Mouse (Mus musculus) yolk sac, embryonic 10.5 days (tissue): ENCODE results near the gene Golph3l.
"Not testable (repeated sequence)": the region's sequence is repeated elsewhere in the genome, so short reads cannot be mapped to it uniquely, and the experiment has no call there.

Experiments used
- DNase-seq: peaks from one replicate; pipeline ENCODE4 v3.0.0-alpha.2; 2017; ENCODE audit warnings: low spot score

Gene Golph3l

GRCm38 (mm10) chr3:95588604-95589086 lies at the start of gene Golph3l:
Gene Golph3l (plus strand): TSS chr3:95588934.
- peak; percentile 95 for DNase-seq

- DNase-seq = no peak
These were observed 49.8 kb upstream of the Golph3l start for GRCm38 (mm10) chr3:95538936-95539335.

DNA sequence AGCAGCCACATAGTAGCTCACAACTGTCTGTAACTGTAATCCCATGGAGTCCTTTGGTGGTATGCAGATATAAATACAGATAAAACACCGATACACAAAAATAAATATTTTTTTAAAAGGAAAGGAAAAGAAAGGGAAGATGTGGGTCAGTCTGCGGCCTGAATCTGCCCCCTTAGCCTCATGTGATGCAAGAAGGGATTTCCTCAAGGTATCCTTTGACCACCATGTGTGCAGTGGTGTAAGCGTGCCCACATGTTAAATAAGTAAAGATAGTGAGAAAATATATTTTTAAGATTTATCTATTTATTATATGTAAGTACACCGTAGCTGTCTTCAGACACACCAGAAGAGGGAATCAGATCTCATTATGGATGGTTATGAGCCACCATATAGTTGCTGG lies 48.9 kb upstream of the Golph3l start:
- DNase-seq = no peak

GRCm38 (mm10) chr3:95541186-95541585 lies 47.5 kb upstream of the Golph3l start:
- not testable (repeated sequence) for DNase-seq

DNA sequence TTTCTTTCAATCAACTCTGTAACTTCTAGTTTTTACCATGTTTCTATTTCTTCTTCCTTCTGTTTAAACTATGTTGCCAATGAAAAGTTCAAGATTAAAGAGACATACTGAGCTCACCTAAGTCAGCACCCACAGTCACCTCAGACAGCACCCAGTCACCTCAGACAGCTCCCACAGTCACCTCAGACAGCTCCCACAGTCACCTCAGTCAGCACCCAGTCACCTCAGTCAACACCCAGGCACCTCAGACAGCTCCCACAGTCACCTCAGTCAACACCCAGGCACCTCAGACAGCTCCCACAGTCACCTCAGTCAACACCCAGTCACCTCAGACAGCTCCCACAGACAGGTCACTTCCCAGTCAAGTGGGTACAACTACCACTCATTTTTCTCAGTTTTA lies 46.6 kb upstream of the Golph3l start:
- DNase-seq = no peak

- no peak for DNase-seq
These were observed 45.8 kb upstream of the Golph3l start for GRCm38 (mm10) chr3:95542981-95543380.

DNA sequence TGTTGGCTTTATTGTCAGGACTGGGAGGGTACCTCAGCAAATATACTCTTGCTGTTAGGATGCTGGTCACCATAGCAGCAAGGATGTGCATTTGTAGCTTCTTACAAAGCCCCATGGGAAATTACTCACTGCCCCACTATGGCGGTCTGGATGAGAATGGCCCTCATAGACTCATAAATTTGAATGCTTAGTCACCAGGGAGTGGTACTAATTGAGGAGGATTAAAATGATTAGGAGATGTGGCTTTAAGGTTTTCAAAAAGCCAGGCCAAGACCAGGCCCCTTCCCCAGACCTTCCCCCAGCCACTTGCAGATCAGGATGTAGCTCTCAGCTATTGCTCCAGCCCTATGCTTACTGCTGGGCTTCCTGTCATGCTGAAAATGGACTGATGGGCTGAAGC lies 38.6 kb upstream of the Golph3l start:
- no peak for DNase-seq

DNA sequence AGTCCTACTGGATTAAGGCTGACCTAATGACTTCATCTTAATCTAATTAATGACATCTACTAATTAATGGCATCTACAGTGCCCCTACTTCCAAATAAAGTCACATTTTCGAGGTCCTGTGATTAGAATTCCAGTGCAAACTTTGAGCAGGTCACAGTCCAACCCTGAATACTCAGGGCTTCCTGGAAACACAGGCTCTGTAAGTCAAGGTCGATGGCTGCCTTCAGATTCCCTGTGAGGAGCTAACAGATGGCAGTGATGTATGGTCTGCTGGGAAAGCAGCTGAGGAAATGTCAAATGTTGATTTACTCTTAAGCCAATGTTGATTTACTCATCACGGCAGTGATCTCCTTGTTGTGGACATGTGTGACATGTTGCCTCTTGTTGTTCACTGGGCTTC lies 34.7 kb upstream of the Golph3l start:
- peak; percentile 28 for DNase-seq

DNA sequence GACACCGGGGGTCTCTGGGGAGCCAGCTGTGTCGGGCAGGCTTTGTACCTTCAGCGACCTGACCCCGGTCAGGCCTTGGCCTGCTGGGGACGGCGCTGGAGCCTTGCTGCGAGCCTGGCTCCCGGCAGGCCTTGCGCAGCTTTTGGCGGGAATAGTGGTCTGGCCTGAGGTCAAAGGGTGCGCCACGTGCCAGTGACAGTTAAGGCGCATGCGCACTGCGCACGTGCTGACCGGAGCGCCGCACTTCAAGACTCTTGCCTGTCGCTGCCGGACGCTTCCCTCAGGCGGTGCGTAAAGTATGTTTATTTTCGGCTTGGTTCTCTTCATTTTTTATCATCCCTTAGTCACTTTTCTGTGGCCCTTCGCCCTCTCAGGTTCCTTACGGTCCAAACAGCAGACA lies 29.3 kb upstream of the Golph3l start, which contains the start of gene Hormad1:
Gene Hormad1 (plus strand): TSS at position 241 of the 400 bp plus-strand sequence.
- DNase-seq = no peak

- DNase-seq = no peak
These were observed 28.0 kb upstream of the Golph3l start for GRCm38 (mm10) chr3:95560738-95561137.

DNA sequence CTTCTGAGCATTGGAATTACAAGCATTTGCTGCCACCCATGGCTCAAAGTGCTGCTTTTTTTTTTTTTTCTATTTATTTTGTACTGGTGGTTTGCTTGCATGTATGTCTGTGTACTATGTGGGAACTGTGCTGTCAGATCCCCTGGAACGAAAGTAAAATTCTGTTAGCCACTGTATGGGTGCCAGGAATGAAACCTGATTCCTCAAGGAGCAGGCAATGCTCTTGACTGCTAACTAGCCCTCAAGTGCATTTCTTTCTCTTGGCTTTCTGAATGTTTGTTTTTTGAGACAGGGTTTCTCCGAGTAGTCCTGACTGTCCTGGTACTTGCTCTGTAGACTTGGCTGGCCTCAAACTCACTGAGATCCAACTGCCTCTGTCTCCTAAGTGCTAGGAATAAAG lies 26.9 kb upstream of the Golph3l start:
- no peak for DNase-seq

DNA sequence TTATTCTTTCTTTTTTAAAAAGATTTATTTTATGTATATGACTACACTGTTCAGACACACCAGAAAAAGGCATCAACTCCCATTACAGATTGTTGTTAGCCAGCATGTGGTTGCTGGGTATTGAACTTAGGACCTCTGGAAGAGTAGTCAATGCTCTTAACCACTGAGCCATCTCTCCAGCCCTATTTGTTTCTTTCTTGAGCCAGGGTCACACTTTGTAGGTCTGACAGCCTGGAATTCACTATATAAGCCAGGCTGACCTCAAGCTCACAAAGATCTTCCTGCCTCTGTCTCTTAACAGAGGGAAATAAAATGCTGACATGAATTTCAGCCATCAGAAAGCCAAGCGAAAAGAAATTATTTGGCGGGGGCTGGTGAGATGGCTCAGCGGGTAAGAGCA lies 19.1 kb upstream of the Golph3l start:
- DNase-seq = no peak

GRCm38 (mm10) chr3:95587754-95588603 lies 755 bp upstream of the Golph3l start:
- no peak for DNase-seq

DNA sequence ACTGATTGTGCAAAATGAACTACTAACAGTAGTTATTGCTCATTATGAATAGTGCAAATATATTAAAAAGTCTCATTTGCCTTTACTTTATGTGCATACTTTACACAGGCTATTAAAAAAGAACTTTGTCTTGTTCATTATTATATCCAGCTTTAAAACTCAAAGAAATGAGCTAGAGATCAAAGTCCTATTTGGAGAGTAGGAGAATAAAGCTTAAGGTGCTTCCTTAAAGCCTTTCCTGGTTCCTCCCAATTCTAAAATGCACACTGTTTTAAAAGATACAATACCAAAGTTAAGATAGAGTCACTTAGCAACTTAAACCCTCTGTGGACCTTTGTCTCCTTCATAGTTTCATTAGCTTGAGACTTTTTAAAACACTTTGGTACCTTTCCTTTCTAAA lies 10.0 kb downstream of the Golph3l start:
- DNase-seq = no peak

DNA sequence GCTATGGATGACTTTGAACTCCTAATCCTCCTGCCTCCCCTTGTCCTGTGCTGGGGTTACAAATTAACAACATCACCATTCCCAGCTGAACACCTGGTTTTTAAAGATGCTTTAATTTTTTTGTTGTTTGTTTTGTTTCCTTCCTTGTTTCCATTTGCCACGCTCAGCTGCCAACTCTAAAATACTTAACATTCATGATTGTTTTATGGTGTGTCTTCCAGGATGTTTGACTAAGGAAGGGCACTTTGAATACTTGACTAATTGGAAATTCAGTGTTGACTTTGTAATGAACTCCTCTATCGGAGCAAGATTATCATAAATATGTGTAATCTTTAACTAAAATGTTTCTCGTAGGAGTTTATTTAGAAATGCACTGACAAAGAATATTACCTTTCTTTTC lies 12.6 kb downstream of the Golph3l start:
- DNase-seq = no peak

DNA sequence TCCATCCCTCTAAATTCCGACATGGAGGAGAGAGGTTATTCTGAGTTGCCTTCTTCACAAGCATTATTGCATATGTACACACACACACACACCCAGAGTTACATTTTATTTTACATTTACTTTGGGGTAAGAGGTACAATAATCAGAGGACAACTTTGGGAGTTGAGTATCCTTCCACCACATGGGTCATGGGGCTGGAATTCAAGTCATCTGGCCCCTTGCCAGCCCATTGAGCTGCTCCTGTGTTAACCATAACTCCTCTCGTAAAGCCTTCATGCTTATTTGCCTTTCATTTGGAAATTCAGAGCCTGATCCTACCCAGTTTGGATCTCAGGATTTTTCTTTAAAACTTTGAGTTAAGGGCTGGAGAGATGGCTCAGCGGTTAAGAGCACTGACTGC lies 17.4 kb downstream of the Golph3l start:
- no peak for DNase-seq

DNA sequence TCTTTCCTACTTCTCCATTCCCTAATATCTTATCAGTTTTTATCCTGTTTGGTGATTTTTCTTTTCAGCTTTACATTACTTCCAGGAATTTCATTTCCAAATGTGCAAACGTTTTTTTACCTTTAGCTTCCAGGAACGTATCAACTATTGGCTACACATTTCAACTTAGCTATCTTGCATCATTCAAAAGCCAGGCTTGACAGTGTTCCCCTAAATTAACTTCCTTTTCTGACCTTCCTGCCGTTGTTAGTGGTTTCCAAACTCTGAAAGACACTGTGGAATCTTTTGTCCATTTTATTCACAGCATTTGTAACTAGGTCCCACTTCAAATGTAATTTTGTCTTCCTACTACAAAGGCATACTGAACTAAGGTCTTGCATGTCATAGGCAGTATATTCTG lies 20.5 kb downstream of the Golph3l start:
- no peak for DNase-seq

DNA sequence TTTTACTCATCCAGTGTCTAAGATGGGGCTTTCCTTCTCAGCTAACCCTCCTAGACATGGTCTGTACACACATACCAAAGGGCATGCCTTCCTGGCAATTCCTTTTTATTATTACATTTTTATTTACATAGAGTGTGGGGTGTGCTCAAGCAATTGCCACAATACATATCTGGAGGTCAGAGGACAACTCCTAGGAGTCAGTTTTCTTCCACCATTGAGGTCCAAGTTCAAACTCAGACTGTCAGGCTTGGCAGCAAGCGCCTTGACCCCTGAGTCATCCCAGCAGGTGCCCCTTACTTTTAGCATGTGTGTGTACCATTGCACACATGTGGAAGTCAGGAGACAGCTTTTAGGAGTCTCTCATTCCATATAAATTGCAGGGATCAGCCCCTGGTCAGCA lies 25.3 kb downstream of the Golph3l start:
- DNase-seq = no peak

DNA sequence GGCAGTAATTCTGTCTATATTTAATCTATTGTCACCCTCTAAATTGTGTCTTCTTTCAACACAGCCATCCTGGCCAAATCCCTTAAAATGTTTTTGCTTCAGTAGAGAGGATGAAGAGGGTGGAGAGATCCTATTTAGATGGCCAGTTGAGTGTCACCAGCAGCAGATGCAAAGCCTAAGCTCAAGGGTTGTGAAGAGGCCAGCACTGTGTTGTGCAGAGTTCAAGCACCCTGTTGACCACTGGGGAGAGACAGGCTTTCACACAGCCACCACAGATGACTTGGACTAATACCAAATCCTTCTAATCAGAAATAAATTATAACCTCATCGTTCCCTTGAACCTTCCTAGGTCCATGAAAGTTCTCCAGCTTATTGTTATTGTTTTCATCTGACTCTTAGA lies 29.8 kb downstream of the Golph3l start:
- DNase-seq = no peak

DNA sequence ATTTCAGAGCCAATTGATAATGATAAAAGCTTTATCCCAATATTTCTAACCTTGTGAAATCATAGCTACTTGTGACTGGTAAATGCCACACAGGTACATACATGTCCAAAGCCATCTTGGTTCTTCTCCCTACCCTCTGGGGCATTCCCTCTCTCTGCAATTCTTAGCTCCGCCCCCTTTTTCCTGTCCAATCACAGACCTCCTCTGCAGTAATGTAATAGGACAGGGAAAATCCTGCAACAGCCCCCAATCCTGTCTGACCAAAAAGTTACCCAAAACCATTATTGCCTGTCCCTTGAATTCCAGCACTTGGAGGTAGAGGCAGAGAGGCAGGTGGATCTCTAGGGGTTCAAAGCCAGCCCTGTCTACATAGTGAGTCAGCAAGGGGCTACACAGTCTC lies 32.5 kb downstream of the Golph3l start:
- DNase-seq = no peak

DNA sequence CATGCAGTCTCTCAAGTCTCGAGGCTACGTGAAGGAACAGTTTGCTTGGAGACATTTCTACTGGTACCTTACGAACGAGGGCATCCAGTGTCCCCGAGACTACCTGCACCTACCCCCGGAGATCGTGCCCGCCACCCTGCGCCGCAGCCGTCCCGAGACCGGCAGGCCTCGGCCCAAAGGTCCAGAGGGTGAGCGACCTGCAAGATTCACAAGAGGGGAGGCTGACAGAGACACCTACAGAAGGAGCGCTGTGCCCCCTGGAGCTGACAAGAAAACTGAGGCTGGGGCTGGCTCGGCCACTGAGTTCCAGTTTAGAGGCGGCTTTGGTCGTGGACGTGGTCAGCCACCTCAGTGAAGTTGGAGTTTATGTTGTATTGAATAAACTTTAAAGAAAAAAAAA lies 33.7 kb downstream of the Golph3l start:
- DNase-seq = not testable (repeated sequence)

DNA sequence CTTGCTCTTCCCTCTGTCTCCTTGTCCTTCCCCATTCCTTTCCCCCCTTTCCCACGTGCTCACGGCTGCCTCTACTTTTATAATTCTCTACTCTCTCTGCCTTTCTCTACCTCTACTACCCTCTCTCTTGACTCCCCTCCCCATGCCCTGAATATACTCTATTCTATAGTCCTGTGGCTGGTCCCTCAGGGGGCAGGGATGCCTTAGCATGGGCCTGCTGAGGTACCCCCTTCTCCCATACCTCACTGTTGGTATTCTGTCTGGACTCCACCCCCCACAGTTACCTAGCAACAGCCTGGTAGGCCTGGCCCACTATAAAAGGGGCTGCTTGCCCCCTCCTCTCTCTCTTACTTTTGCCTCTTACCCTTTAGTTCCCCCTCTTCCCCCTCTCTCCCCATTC lies 34.8 kb downstream of the Golph3l start:
- no peak for DNase-seq

GRCm38 (mm10) chr3:95623991-95624515 lies 35.3 kb downstream of the Golph3l start:
- DNase-seq = not testable (repeated sequence)
